Mouse (Mus musculus) stomach, postnatal 0 days (tissue): ENCODE data around the gene Klhl40.

Experiments
- CTCF ChIP-seq: IDR thresholded peaks from 2 replicates; pipeline ENCODE4 v1.5.1; 2016; ENCODE audit warnings: antibody characterized with exemption, low read depth, mild to moderate bottlenecking, moderate library complexity
- EP300 ChIP-seq: optimal IDR thresholded peaks from 2 replicates; pipeline ENCODE3; 2016; ENCODE audit warnings: antibody characterized with exemption

- TF ChIP-seq CTCF (no peak), EP300 (no peak)
Observed at GRCm38 (mm10) chr9:121802747-121803146, 25.3 kb downstream of the Klhl40 start.
